19 mouse cellular contexts compared by ENCODE assay signal in the genomic region with DNA sequence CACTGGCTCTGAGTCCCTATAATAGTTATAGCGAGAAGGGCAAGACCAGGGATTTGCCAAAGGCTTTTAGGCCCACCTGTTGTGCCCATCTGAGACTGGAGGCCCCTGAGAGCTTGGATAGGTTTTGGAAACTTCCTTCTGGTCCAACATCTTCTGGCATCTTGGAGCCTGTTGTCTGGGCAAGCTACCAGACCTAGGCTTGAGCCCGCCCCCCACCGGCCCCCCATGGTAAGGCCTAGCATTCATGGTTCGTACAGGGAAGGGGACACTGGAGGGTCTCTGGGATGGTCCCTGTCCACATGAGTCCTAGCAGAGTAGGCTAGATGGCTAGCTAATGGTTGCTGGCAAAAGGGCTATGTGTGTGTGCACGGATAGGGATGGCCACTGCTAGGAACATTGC. TPM values are rescaled to one million over a fixed set of nuclear protein-coding genes. Genes with fewer than 3 reads are reported as not detected.
DNase-seq lines count a peak whose midpoint lies in the region; ATAC-seq and TF ChIP-seq lines count a peak whose summit lies in the region.
"Had no signal": no experiment of that assay in that cellular context is flagged by ENCODE, and none has a peak within 500 bp of the region (broad histone marks: within the 10 kb centered on the region; RNA-seq: fewer than 3 reads in every experiment).

No protein-coding gene starts in this region.

- H3K4me3 ChIP-seq in forebrain, embryonic 10.5 days: no peak overlapping the region
- H3K4me3 ChIP-seq in forebrain, postnatal 0 days (ENCODE audit: low read depth, low read length): no peak overlapping the region
- no peak overlapping the region for H3K4me3 ChIP-seq in lung, embryonic 15.5 days
- no peak overlapping the region for H3K4me3 ChIP-seq in embryonic facial prominence, embryonic 10.5 days
- no peak overlapping the region for H3K4me3 ChIP-seq in forebrain, embryonic 16.5 days (replicated peaks; ENCODE audit: low read length)
- H3K4me3 ChIP-seq: heart, embryonic 13.5 days; left cerebral cortex, adult 2 months had no signal

- H3K27ac ChIP-seq in forebrain, embryonic 10.5 days: peak overlapping the region; percentile 92
- no peak overlapping the region for H3K27ac ChIP-seq in forebrain, postnatal 0 days (ENCODE audit: low read depth, low read length)
- peak overlapping the region; percentile 98 for H3K27ac ChIP-seq in lung, embryonic 15.5 days
- H3K27ac ChIP-seq in embryonic facial prominence, embryonic 10.5 days (replicated peaks): peak overlapping the region; percentile 61; the same call in 1 of the 2 replicates
- peak overlapping the region; percentile 41; the same call in 1 of the 2 replicates for H3K27ac ChIP-seq in forebrain, embryonic 16.5 days (ENCODE audit: low read length)
- H3K27ac ChIP-seq: heart, embryonic 13.5 days; left cerebral cortex, adult 2 months; liver, embryonic 14.5 days had no signal

- DNase-seq in forebrain, embryonic 10.5 days (ENCODE audit: extremely low spot score, low spot score): no peak
- no peak for DNase-seq in forebrain, postnatal 0 days
- no peak for DNase-seq in lung, postnatal 10 days
- no peak for DNase-seq in embryonic facial prominence, embryonic 10.5 days (ENCODE audit: low spot score)
- no peak for DNase-seq in gastrocnemius, postnatal 25 days
- DNase-seq in kidney, adult 9 months: no peak
- DNase-seq: adrenal gland, adult 8-10 months; cerebellum, postnatal 25 days; embryo, embryonic 11 days; heart, adult 18-20 months; kidney, adult 8-10 months; kidney, postnatal 25 days; lung, postnatal 36 days had no signal

- 76% methylated on average over 5 of the region's 5 CpGs for WGBS in forebrain, embryonic 10.5 days
- 51% methylated on average over 5 of the region's 5 CpGs for WGBS in forebrain, postnatal 0 days
- WGBS in lung, embryonic 15.5 days: 96% methylated on average over 5 of the region's 5 CpGs
- 77% methylated on average over 5 of the region's 5 CpGs for WGBS in embryonic facial prominence, embryonic 10.5 days
- 45% methylated on average over 5 of the region's 5 CpGs for WGBS in forebrain, embryonic 16.5 days

- H3K9ac ChIP-seq in forebrain, postnatal 0 days: no peak overlapping the region
- H3K9ac ChIP-seq in lung, embryonic 15.5 days: no peak overlapping the region
- H3K9ac ChIP-seq in forebrain, embryonic 16.5 days (replicated peaks; ENCODE audit: low read depth, low read length): no peak overlapping the region
- H3K9ac ChIP-seq: liver, embryonic 14.5 days had no signal

- H3K27me3 ChIP-seq in forebrain, embryonic 10.5 days (ENCODE audit: poor library complexity, severe bottlenecking): peaks cover 100% of the 10 kb centered on the region
- H3K27me3 ChIP-seq in forebrain, postnatal 0 days (ENCODE audit: insufficient read depth, low read length): no peaks in the 10 kb centered on the region; the same call in 1 of the 2 replicates
- 0 out of 2 replicates have a peak, but pooled peaks cover 5% of the 10 kb centered on the region for H3K27me3 ChIP-seq in lung, embryonic 15.5 days
- peaks cover 96% of the 10 kb centered on the region for H3K27me3 ChIP-seq in embryonic facial prominence, embryonic 10.5 days (replicated peaks; ENCODE audit: low read depth, poor library complexity, severe bottlenecking)
- H3K27me3 ChIP-seq in forebrain, embryonic 16.5 days (replicated peaks; ENCODE audit: control insufficient read depth, insufficient read depth, low read length): 0 out of 2 replicates have a peak, but pooled peaks cover 6% of the 10 kb centered on the region

- no peak overlapping the region for H3K4me2 ChIP-seq in forebrain, postnatal 0 days (ENCODE audit: low read depth)
- H3K4me2 ChIP-seq in lung, embryonic 15.5 days: no peak overlapping the region
- H3K4me2 ChIP-seq in forebrain, embryonic 16.5 days (ENCODE audit: low read length): no peak overlapping the region
- H3K4me2 ChIP-seq: heart, embryonic 13.5 days had no signal

- H3K36me3 ChIP-seq in forebrain, embryonic 10.5 days (replicated peaks): no peaks in the 10 kb centered on the region
- no peaks in the 10 kb centered on the region for H3K36me3 ChIP-seq in forebrain, postnatal 0 days (ENCODE audit: insufficient read depth)
- no peaks in the 10 kb centered on the region for H3K36me3 ChIP-seq in lung, embryonic 15.5 days
- no peaks in the 10 kb centered on the region for H3K36me3 ChIP-seq in embryonic facial prominence, embryonic 10.5 days (replicated peaks)
- H3K36me3 ChIP-seq in forebrain, embryonic 16.5 days (ENCODE audit: control insufficient read depth, insufficient read depth): no peaks in the 10 kb centered on the region
- H3K36me3 ChIP-seq: heart, embryonic 13.5 days had no signal

- H3K4me1 ChIP-seq in forebrain, embryonic 10.5 days: peaks cover 100% of the 10 kb centered on the region
- peaks cover 8% of the 10 kb centered on the region; the same call in 1 of the 2 replicates for H3K4me1 ChIP-seq in forebrain, postnatal 0 days (ENCODE audit: insufficient read depth)
- peaks cover 83% of the 10 kb centered on the region for H3K4me1 ChIP-seq in lung, embryonic 15.5 days
- peaks cover 84% of the 10 kb centered on the region for H3K4me1 ChIP-seq in embryonic facial prominence, embryonic 10.5 days
- peaks cover 47% of the 10 kb centered on the region for H3K4me1 ChIP-seq in forebrain, embryonic 16.5 days (replicated peaks; ENCODE audit: control insufficient read depth, insufficient read depth, low read length)

- no peak for ATAC-seq in forebrain, postnatal 0 days
- no peak for ATAC-seq in lung, embryonic 15.5 days (ENCODE audit: borderline replicate concordance, extremely low read depth, low FRiP score, low TSS enrichment)
- no peak for ATAC-seq in forebrain, embryonic 16.5 days

- TF ChIP-seq CTCF in forebrain, postnatal 0 days (IDR thresholded peaks at IDR 0.05; ENCODE audit: low read depth): no peak

- H3K9me3 ChIP-seq in forebrain, embryonic 10.5 days: no peaks in the 10 kb centered on the region
- H3K9me3 ChIP-seq in forebrain, postnatal 0 days (ENCODE audit: low read length): no peaks in the 10 kb centered on the region
- no peaks in the 10 kb centered on the region for H3K9me3 ChIP-seq in lung, embryonic 15.5 days
- H3K9me3 ChIP-seq in embryonic facial prominence, embryonic 10.5 days: no peaks in the 10 kb centered on the region
- H3K9me3 ChIP-seq in forebrain, embryonic 16.5 days (ENCODE audit: control insufficient read depth, low read length): no peaks in the 10 kb centered on the region
- H3K9me3 ChIP-seq: heart, embryonic 13.5 days had no signal

RNA-seq across cellular contexts. Expression of gene Fgfr3, which starts 22.8 kb away (rescaled TPM):
- 33.4 and 39.1 TPM in 2 replicates for polyA plus RNA-seq in forebrain, embryonic 10.5 days (2016; fragmentation: Nextera tagmentation; extraction: Ambion mirVana)
- total RNA-seq in forebrain, postnatal 0 days (2014; rRNA removed): 52.2 and 56.6 TPM in 2 replicates
- polyA plus RNA-seq in forebrain, postnatal 0 days (2015; fragmentation: Nextera tagmentation; extraction: Ambion mirVana): 11.7 and 22.2 TPM in 2 replicates
- 59.1 and 64.7 TPM in 2 replicates for polyA plus RNA-seq in lung, embryonic 15.5 days (2015; fragmentation: Nextera tagmentation; extraction: Ambion mirVana)
- polyA plus RNA-seq in embryonic facial prominence, embryonic 10.5 days (2016; fragmentation: Nextera tagmentation; extraction: Ambion mirVana): 12.9 and 36.8 TPM in 2 replicates
- 29.9 and 33.0 TPM in 2 replicates for polyA plus RNA-seq in forebrain, embryonic 16.5 days (2015; fragmentation: Nextera tagmentation; extraction: Ambion mirVana)
- 1 to 10 TPM; 2.1 to 3.8 TPM for total RNA-seq in gastrocnemius, postnatal 25 days (2021)
- total RNA-seq: megakaryocyte-erythroid progenitor cell, adult 5-6 weeks had no signal

RNA-seq across cellular contexts. Expression of gene Tmem129, which starts 40.5 kb away (rescaled TPM):
- polyA plus RNA-seq in forebrain, embryonic 10.5 days (2016; fragmentation: Nextera tagmentation; extraction: Ambion mirVana): 38.0 and 39.5 TPM in 2 replicates
- total RNA-seq in forebrain, postnatal 0 days (2014; rRNA removed): 20.6 and 23.9 TPM in 2 replicates
- 15.5 and 20.9 TPM in 2 replicates for polyA plus RNA-seq in forebrain, postnatal 0 days (2015; fragmentation: Nextera tagmentation; extraction: Ambion mirVana)
- polyA plus RNA-seq in lung, embryonic 15.5 days (2015; fragmentation: Nextera tagmentation; extraction: Ambion mirVana): 37.3 and 39.7 TPM in 2 replicates
- polyA plus RNA-seq in embryonic facial prominence, embryonic 10.5 days (2016; fragmentation: Nextera tagmentation; extraction: Ambion mirVana): 37.1 and 40.0 TPM in 2 replicates
- 35.4 and 39.1 TPM in 2 replicates for polyA plus RNA-seq in forebrain, embryonic 16.5 days (2015; fragmentation: Nextera tagmentation; extraction: Ambion mirVana)
- total RNA-seq in gastrocnemius, postnatal 25 days (2021): 1 to 10 TPM; 8.0 to 8.2 TPM

RNA-seq across cellular contexts. Expression of gene Tacc3, which starts 40.7 kb away (rescaled TPM):
- 349 TPM in 2 replicates for polyA plus RNA-seq in forebrain, embryonic 10.5 days (2016; fragmentation: Nextera tagmentation; extraction: Ambion mirVana)
- total RNA-seq in forebrain, postnatal 0 days (2014; rRNA removed): 12.0 and 20.1 TPM in 2 replicates
- 24.9 and 25.5 TPM in 2 replicates for polyA plus RNA-seq in forebrain, postnatal 0 days (2015; fragmentation: Nextera tagmentation; extraction: Ambion mirVana)
- polyA plus RNA-seq in lung, embryonic 15.5 days (2015; fragmentation: Nextera tagmentation; extraction: Ambion mirVana): 217 and 227 TPM in 2 replicates
- polyA plus RNA-seq in embryonic facial prominence, embryonic 10.5 days (2016; fragmentation: Nextera tagmentation; extraction: Ambion mirVana): 318 and 337 TPM in 2 replicates
- 71.9 and 85.2 TPM in 2 replicates for polyA plus RNA-seq in forebrain, embryonic 16.5 days (2015; fragmentation: Nextera tagmentation; extraction: Ambion mirVana)
- 1 to 10 TPM; 1.7 to 2.5 TPM for total RNA-seq in gastrocnemius, postnatal 25 days (2021)

RNA-seq across cellular contexts. Expression of gene Slbp, which starts 46.3 kb away (rescaled TPM):
- 335 and 357 TPM in 2 replicates for polyA plus RNA-seq in forebrain, embryonic 10.5 days (2016; fragmentation: Nextera tagmentation; extraction: Ambion mirVana)
- 88.7 and 89.8 TPM in 2 replicates for total RNA-seq in forebrain, postnatal 0 days (2014; rRNA removed)
- polyA plus RNA-seq in forebrain, postnatal 0 days (2015; fragmentation: Nextera tagmentation; extraction: Ambion mirVana): 86.4 and 94.4 TPM in 2 replicates
- 274 and 284 TPM in 2 replicates for polyA plus RNA-seq in lung, embryonic 15.5 days (2015; fragmentation: Nextera tagmentation; extraction: Ambion mirVana)
- polyA plus RNA-seq in embryonic facial prominence, embryonic 10.5 days (2016; fragmentation: Nextera tagmentation; extraction: Ambion mirVana): 313 and 322 TPM in 2 replicates
- 126 and 130 TPM in 2 replicates for polyA plus RNA-seq in forebrain, embryonic 16.5 days (2015; fragmentation: Nextera tagmentation; extraction: Ambion mirVana)
- total RNA-seq in gastrocnemius, postnatal 25 days (2021): 1 to 10 TPM; 7.3 to 8.2 TPM
